Mouse (Mus musculus) heart, embryonic 13.5 days (tissue): ENCODE measurements around the gene Pop4. TPM values are rescaled to one million over a fixed set of nuclear protein-coding genes. Genes with fewer than 3 reads are reported as not detected.
A peak's percentile ranks its signal among the peaks of the same experiment; 100 is the strongest.
"Not testable (repeated sequence)": the region's sequence is repeated elsewhere in the genome, so short reads cannot be mapped to it uniquely, and the experiment has no call there.

Experiments used
- ATAC-seq: fragments of 200-750 bp; cut with Nextera tagmentation; 2 replicates; pipeline ENCODE4 v1.8.0; 2017; ENCODE audit warnings: moderate TSS enrichment; ENCODE audit not compliant: insufficient number of reproducible peaks, low FRiP score, low TSS enrichment; ENCODE audit errors: extremely low read depth
- H3K27ac ChIP-seq: fragments of 300-500 bp; sonication (generic); replicated peaks from 2 replicates; pipeline ENCODE4 v1.5.1; 2015; ENCODE audit warnings: moderate library complexity, mild to moderate bottlenecking, inconsistent platforms
- H3K27me3 ChIP-seq: fragments of 300-500 bp; sonication (generic); replicated peaks from 2 replicates; pipeline ENCODE4 v1.6.1; 2015; ENCODE audit warnings: mild to moderate bottlenecking, inconsistent platforms
- H3K36me3 ChIP-seq: fragments of 300-500 bp; sonication (generic); 2 replicates; pipeline ENCODE4 v1.6.1; 2015; ENCODE audit warnings: mild to moderate bottlenecking, inconsistent platforms
- H3K4me1 ChIP-seq: fragments of 300-500 bp; sonication (generic); 2 replicates; pipeline ENCODE4 v1.6.1; 2015; ENCODE audit warnings: inconsistent platforms
- H3K4me2 ChIP-seq: fragments of 300-500 bp; sonication (generic); 2 replicates; pipeline ENCODE4 v1.6.1; 2015; ENCODE audit warnings: inconsistent platforms, mild to moderate bottlenecking, moderate library complexity
- H3K4me3 ChIP-seq: fragments of 300-500 bp; sonication (generic); 2 replicates; pipeline ENCODE4 v1.5.1; 2015; ENCODE audit warnings: moderate library complexity, mild to moderate bottlenecking, inconsistent platforms
- H3K9ac ChIP-seq: fragments of 300-500 bp; sonication (generic); 2 replicates; pipeline ENCODE4 v1.6.1; 2015; ENCODE audit warnings: inconsistent platforms, mild to moderate bottlenecking, moderate library complexity
- H3K9me3 ChIP-seq: fragments of 300-500 bp; sonication (generic); 2 replicates; pipeline ENCODE4 v1.6.1; 2016; ENCODE audit warnings: inconsistent platforms
- WGBS: fragments of 180-500 bp; shearing (Covaris S2); methylation state at CpG from one replicate; pipeline ENCODE4 v1.1.7; 2015; ENCODE audit warnings: mixed read lengths; 5-methylcytosine and 5-hydroxymethylcytosine counted together
- polyA plus RNA-seq: library from polyadenylated mRNA; unstranded; fragments of >200 nt; fragmentation: Nextera tagmentation; extraction: Ambion mirVana; gene quantifications from 2 replicates; pipeline ENCODE4 v1.2.1, GENCODE M21; 2015

The Pop4 gene
- 36.8 and 37.4 TPM in 2 replicates for polyA plus RNA-seq

- Histone ChIP-seq H3K9ac (peak within 1 kb of the TSS; percentile 92), H3K9me3 (no peaks in the 10 kb centered on the region), H3K4me3 (peak within 1 kb of the TSS; percentile 78), H3K36me3 (peaks cover 31% of the 10 kb centered on the region), H3K27me3 (no peaks in the 10 kb centered on the region), H3K4me1 (peaks cover 17% of the 10 kb centered on the region), H3K4me2 (peak within 1 kb of the TSS; percentile 94), H3K27ac (peak within 1 kb of the TSS; percentile 74)
- under 1% methylated on average over 38 of the region's 38 CpGs for WGBS
- peak; percentile 82; the same call in 1 of the 2 replicates for ATAC-seq
These were observed at the start of gene Pop4 for GRCm38 (mm10) chr7:38270703-38271510. Pop4 (minus strand) TSS chr7:38271423.

- H3K4me1 ChIP-seq = no peaks in the 10 kb centered on the region
These were observed 49.4 kb upstream of the Pop4 start for GRCm38 (mm10) chr7:38320641-38321040.

GRCm38 (mm10) chr7:38282192-38282591 is 11.0 kb upstream of the Pop4 start:
- not testable (repeated sequence) for H3K4me3 ChIP-seq, H3K4me1 ChIP-seq, H3K36me3 ChIP-seq, H3K27ac ChIP-seq, H3K9ac ChIP-seq, H3K27me3 ChIP-seq, H3K9me3 ChIP-seq, ATAC-seq, H3K4me2 ChIP-seq
- 19% methylated on average over 4 of the region's 4 CpGs for WGBS

More at GRCm38 (mm10) chr7:38320641-38321040, 49.4 kb upstream of the Pop4 start:
- no peak for ATAC-seq
- Histone ChIP-seq H3K4me2 (no peak overlapping the region), H3K4me3 (no peak overlapping the region), H3K36me3 (no peaks in the 10 kb centered on the region), H3K9me3 (no peaks in the 10 kb centered on the region; the same call in 1 of the 2 replicates), H3K27ac (no peak overlapping the region), H3K9ac (no peak overlapping the region), H3K27me3 (no peaks in the 10 kb centered on the region)
- WGBS = 79% methylated on average over 2 of the region's 2 CpGs

GRCm38 (mm10) chr7:38272551-38272950 is 1.3 kb upstream of the Pop4 start:
- Histone ChIP-seq H3K36me3 (peaks cover 15% of the 10 kb centered on the region), H3K27me3 (no peaks in the 10 kb centered on the region), H3K4me2 (no peak overlapping the region), H3K9me3 (no peaks in the 10 kb centered on the region), H3K27ac (no peak overlapping the region), H3K4me3 (no peak overlapping the region), H3K9ac (no peak overlapping the region), H3K4me1 (peaks cover 17% of the 10 kb centered on the region)
- ATAC-seq = no peak

- Histone ChIP-seq H3K9me3 (no peaks in the 10 kb centered on the region), H3K4me1 (peaks cover 17% of the 10 kb centered on the region), H3K4me2 (peak overlapping the region; percentile 94), H3K36me3 (peaks cover 22% of the 10 kb centered on the region), H3K4me3 (peak overlapping the region; percentile 78), H3K27me3 (no peaks in the 10 kb centered on the region), H3K9ac (peak overlapping the region; percentile 92), H3K27ac (no peak overlapping the region)
- 13% methylated on average over 4 of the region's 4 CpGs for WGBS
- ATAC-seq = no peak
These were observed 636 bp upstream of the Pop4 start for GRCm38 (mm10) chr7:38271859-38272258.

- peaks cover 17% of the 10 kb centered on the region for H3K4me1 ChIP-seq
- WGBS = under 1% methylated on average over 11 of the region's 11 CpGs
- no peaks in the 10 kb centered on the region for H3K9me3 ChIP-seq
- peak overlapping the region; percentile 92 for H3K9ac ChIP-seq
- H3K4me2 ChIP-seq = peak overlapping the region; percentile 94
- H3K27me3 ChIP-seq = no peaks in the 10 kb centered on the region
- peak overlapping the region; percentile 74 for H3K27ac ChIP-seq
- H3K4me3 ChIP-seq = peak overlapping the region; percentile 78
- no peak for ATAC-seq
- peaks cover 26% of the 10 kb centered on the region for H3K36me3 ChIP-seq
These were observed 238 bp upstream of the Pop4 start for GRCm38 (mm10) chr7:38271511-38271811.

GRCm38 (mm10) chr7:38267006-38267680 is 4.1 kb downstream of the Pop4 start:
- peaks cover 20% of the 10 kb centered on the region for H3K4me1 ChIP-seq
- no peak for ATAC-seq
- no peak overlapping the region for H3K4me3 ChIP-seq
- H3K27me3 ChIP-seq = no peaks in the 10 kb centered on the region
- WGBS = 86% methylated on average over 8 of the region's 8 CpGs
- H3K4me2 ChIP-seq = no peak overlapping the region
- H3K36me3 ChIP-seq = peaks cover 69% of the 10 kb centered on the region
- H3K27ac ChIP-seq = no peak overlapping the region
- no peak overlapping the region for H3K9ac ChIP-seq
- no peaks in the 10 kb centered on the region for H3K9me3 ChIP-seq

GRCm38 (mm10) chr7:38262406-38262805 is 8.8 kb downstream of the Pop4 start:
- no peaks in the 10 kb centered on the region for H3K9me3 ChIP-seq
- no peak overlapping the region for H3K4me3 ChIP-seq
- no peaks in the 10 kb centered on the region for H3K27me3 ChIP-seq
- no peak for ATAC-seq
- H3K36me3 ChIP-seq = peaks cover 66% of the 10 kb centered on the region
- 79% methylated on average over 5 of the region's 5 CpGs for WGBS
- no peak overlapping the region for H3K27ac ChIP-seq
- H3K9ac ChIP-seq = no peak overlapping the region
- H3K4me1 ChIP-seq = 0 out of 2 replicates have a peak, but pooled peaks cover 3% of the 10 kb centered on the region
- H3K4me2 ChIP-seq = no peak overlapping the region

GRCm38 (mm10) chr7:38259631-38260030 is 11.6 kb downstream of the Pop4 start:
- no peak for ATAC-seq
- WGBS = 63% methylated on average over 2 of the region's 2 CpGs
- Histone ChIP-seq H3K9me3 (no peaks in the 10 kb centered on the region), H3K27ac (no peak overlapping the region), H3K4me2 (no peak overlapping the region), H3K4me3 (no peak overlapping the region), H3K4me1 (0 out of 2 replicates have a peak, but pooled peaks cover 3% of the 10 kb centered on the region), H3K9ac (no peak overlapping the region), H3K27me3 (no peaks in the 10 kb centered on the region), H3K36me3 (peaks cover 39% of the 10 kb centered on the region)

GRCm38 (mm10) chr7:38253441-38253840 is 17.8 kb downstream of the Pop4 start:
- Histone ChIP-seq H3K4me3 (no peak overlapping the region), H3K27me3 (no peaks in the 10 kb centered on the region), H3K36me3 (no peaks in the 10 kb centered on the region), H3K4me2 (no peak overlapping the region), H3K4me1 (peaks cover 8% of the 10 kb centered on the region; the same call in 1 of the 2 replicates), H3K9ac (no peak overlapping the region), H3K27ac (no peak overlapping the region), H3K9me3 (no peaks in the 10 kb centered on the region)
- no peak for ATAC-seq

- peaks cover 8% of the 10 kb centered on the region; the same call in 1 of the 2 replicates for H3K4me1 ChIP-seq
- H3K27me3 ChIP-seq = no peaks in the 10 kb centered on the region
- 0 out of 2 replicates have a peak overlapping the region, but pooled peaks have one; percentile 5 for H3K9ac ChIP-seq
- 41% methylated on average over 5 of the region's 5 CpGs for WGBS
- no peak for ATAC-seq
- no peaks in the 10 kb centered on the region for H3K36me3 ChIP-seq
- no peak overlapping the region for H3K27ac ChIP-seq
- no peak overlapping the region for H3K4me3 ChIP-seq
- no peak overlapping the region for H3K4me2 ChIP-seq
- H3K9me3 ChIP-seq = no peaks in the 10 kb centered on the region
These were observed 19.6 kb downstream of the Pop4 start for GRCm38 (mm10) chr7:38251494-38252216.
